Mouse (Mus musculus): Measurements from ENCODE around the gene Zfp641.

GRCm38 (mm10) chr15:98288566-98288965 lies 7.4 kb downstream of the Zfp641 start:
- TF ChIP-seq CTCF (IDR thresholded peaks at IDR 0.05; ENCODE audit: low read depth): no peak
- no peak for TF ChIP-seq EP300 (IDR thresholded peaks at IDR 0.05; ENCODE audit: low read depth)

All from liver, embryonic 14.5 days (tissue).